Mouse (Mus musculus): ENCODE measurements at regions not wholly inside any gene's neighbourhood (a gene's known extent, or its start where the extent isn't known, plus 50 kb on each side); places are given as distances from the start of the nearest gene placed in this dataset.

- 60% methylated on average over 5 of the region's 5 CpGs for WGBS
- no peaks in the 10 kb centered on the region for H3K36me3 ChIP-seq (ENCODE audit: control insufficient read depth, insufficient read depth, low read length)
- no peak overlapping the region for H3K27ac ChIP-seq (ENCODE audit: low read length)
- H3K4me2 ChIP-seq (ENCODE audit: low read depth, low read length) = no peak overlapping the region
- H3K4me3 ChIP-seq (ENCODE audit: low read length) = no peak overlapping the region
- no peak overlapping the region for H3K9ac ChIP-seq (ENCODE audit: low read length)
- no peak for ATAC-seq (ENCODE audit: low read depth)
- no peaks in the 10 kb centered on the region for H3K27me3 ChIP-seq (ENCODE audit: control insufficient read depth, insufficient read depth, low read depth, low read length)
- H3K9me3 ChIP-seq (ENCODE audit: control insufficient read depth, low read length) = no peaks in the 10 kb centered on the region
- H3K4me1 ChIP-seq (replicated peaks; ENCODE audit: control insufficient read depth, insufficient read depth, low read length) = no peaks in the 10 kb centered on the region
Measured at GRCm38 (mm10) chr14:79821352-79822010, 50.4 kb upstream of the Pcdh8 start.

All from lung, embryonic 16.5 days (tissue).